Mouse (Mus musculus): ENCODE data around the gene Trdmt1. TPM values are rescaled to one million over a fixed set of nuclear protein-coding genes. Genes with fewer than 3 reads are reported as not detected.

Trdmt1 gene
- total RNA-seq, 1 experiment from 2014 or later, result 7.2 TPM

GRCm38 (mm10) chr2:13559729-13560128 lies 15.3 kb upstream of the Trdmt1 start:
- ATAC-seq (replicated peaks in 1 of 2; ENCODE audit: insufficient read depth in 1 of 2, low FRiP score in 2 of 2, low TSS enrichment in 1 of 2, low read depth in 1 of 2, poor library complexity in 2 of 2, severe bottlenecking in 2 of 2), result no peak

- no peak for ATAC-seq (replicated peaks in 1 of 2; ENCODE audit: insufficient read depth in 1 of 2, low FRiP score in 2 of 2, low TSS enrichment in 1 of 2, low read depth in 1 of 2, poor library complexity in 2 of 2, severe bottlenecking in 2 of 2)
Measured at GRCm38 (mm10) chr2:13559303-13559702, 14.8 kb upstream of the Trdmt1 start.

GRCm38 (mm10) chr2:13558607-13559262 lies 14.3 kb upstream of the Trdmt1 start:
- peak; percentile 96 to 97 for ATAC-seq (replicated peaks in 1 of 2; ENCODE audit: insufficient read depth in 1 of 2, low FRiP score in 2 of 2, low TSS enrichment in 1 of 2, low read depth in 1 of 2, poor library complexity in 2 of 2, severe bottlenecking in 2 of 2)

DNA sequence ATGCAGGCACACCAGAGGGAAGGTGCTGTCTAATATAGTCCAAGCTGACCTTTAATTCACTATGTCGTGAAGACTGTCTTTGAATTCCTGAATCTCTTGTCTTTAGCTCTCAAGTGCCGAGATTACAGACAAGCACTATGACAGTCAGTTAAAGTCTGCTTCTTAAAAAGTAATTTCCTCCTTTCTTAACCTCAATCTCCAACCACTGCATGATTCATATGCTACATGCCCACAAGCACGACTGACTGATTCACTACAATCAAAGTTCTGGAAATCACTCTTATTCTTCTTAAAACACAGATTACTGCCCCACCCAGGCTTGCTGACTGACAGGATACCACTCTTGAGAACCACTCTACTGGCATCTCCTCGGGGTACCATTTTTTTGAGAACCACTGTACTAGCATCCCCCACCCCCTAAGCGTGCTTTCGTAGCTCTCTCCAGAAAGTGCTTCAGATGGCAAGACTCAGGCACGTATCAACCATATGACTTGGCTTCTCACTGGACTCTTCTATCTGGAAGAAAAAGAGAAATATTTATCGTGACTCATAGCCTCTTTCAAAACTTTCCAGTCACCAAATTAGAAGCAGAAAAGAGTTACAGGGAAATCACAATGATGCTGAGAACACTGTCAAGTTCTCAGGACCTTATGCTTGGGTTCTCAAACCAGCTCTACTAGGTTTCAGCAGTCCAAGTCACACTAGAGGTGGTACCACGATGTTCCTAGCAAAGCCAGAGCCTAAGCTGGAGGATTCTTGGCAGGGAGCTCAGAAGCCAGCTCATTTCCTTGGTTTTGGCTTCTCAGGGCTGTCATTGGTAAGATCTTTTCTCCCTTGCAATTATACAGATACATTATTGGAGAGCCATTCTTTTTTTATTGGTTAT lies 12.9 kb upstream of the Trdmt1 start:
- ATAC-seq (replicated peaks in 1 of 2; ENCODE audit: insufficient read depth in 1 of 2, low FRiP score in 2 of 2, low TSS enrichment in 1 of 2, low read depth in 1 of 2, poor library complexity in 2 of 2, severe bottlenecking in 2 of 2), result peak; percentile 48 to 51; a peak in 2 of 4 replicates

- ATAC-seq (replicated peaks in 1 of 2; ENCODE audit: insufficient read depth in 1 of 2, low FRiP score in 2 of 2, low TSS enrichment in 1 of 2, low read depth in 1 of 2, poor library complexity in 2 of 2, severe bottlenecking in 2 of 2), result no peak
Measured at GRCm38 (mm10) chr2:13556239-13556638, 11.8 kb upstream of the Trdmt1 start.

GRCm38 (mm10) chr2:13553966-13554365 lies 9.5 kb upstream of the Trdmt1 start:
- no peak for ATAC-seq (replicated peaks in 1 of 2; ENCODE audit: insufficient read depth in 1 of 2, low FRiP score in 2 of 2, low TSS enrichment in 1 of 2, low read depth in 1 of 2, poor library complexity in 2 of 2, severe bottlenecking in 2 of 2)

DNA sequence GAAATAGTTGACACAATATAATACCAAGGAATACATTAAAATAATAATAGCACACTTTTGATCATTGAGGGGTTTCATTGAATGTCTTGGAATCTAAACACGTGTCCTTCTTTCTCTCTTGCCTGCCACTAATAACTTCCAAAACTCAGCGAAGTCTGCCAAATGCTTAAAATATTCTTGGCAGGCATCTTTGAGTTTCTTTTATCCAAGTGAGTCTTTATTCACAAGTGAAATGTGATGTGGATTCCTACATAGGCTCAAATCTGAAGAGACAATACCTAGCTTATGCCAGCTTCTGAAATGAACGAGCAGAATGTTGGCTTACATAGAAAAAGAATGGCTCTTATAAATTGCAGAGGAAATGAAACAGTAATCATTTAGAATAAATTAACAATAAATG lies 4.3 kb upstream of the Trdmt1 start:
- ATAC-seq (replicated peaks in 1 of 2; ENCODE audit: insufficient read depth in 1 of 2, low FRiP score in 2 of 2, low TSS enrichment in 1 of 2, low read depth in 1 of 2, poor library complexity in 2 of 2, severe bottlenecking in 2 of 2), result no peak

- peak; percentile 4 to 12; a peak in 2 of 4 replicates for ATAC-seq (replicated peaks in 1 of 2; ENCODE audit: insufficient read depth in 1 of 2, low FRiP score in 2 of 2, low TSS enrichment in 1 of 2, low read depth in 1 of 2, poor library complexity in 2 of 2, severe bottlenecking in 2 of 2)
Measured at GRCm38 (mm10) chr2:13543519-13544124, 846 bp downstream of the Trdmt1 start.

GRCm38 (mm10) chr2:13539860-13540259 lies 4.6 kb downstream of the Trdmt1 start:
- ATAC-seq (replicated peaks in 1 of 2; ENCODE audit: insufficient read depth in 1 of 2, low FRiP score in 2 of 2, low TSS enrichment in 1 of 2, low read depth in 1 of 2, poor library complexity in 2 of 2, severe bottlenecking in 2 of 2), result no peak

- ATAC-seq (replicated peaks in 1 of 2; ENCODE audit: insufficient read depth in 1 of 2, low FRiP score in 2 of 2, low TSS enrichment in 1 of 2, low read depth in 1 of 2, poor library complexity in 2 of 2, severe bottlenecking in 2 of 2), result no peak
Measured at GRCm38 (mm10) chr2:13538704-13539377, 5.6 kb downstream of the Trdmt1 start.

DNA sequence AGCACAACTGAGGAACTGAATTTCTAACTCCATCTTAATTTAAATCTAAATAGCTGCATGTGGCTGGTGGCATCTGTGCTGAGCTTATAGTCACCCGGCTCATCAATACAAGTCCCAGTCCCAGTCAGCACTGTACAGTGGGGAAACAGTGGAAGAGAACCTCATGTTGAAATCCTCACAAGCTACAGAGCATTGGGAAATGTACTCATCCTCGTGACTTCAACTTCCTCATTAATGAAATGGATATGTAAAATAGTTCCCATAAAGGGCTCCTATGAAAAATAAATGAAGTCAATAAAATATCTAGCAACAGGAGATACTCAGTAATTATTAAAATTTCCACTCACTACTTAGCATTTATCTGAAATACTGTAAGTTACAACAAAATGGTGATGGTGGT lies 6.2 kb downstream of the Trdmt1 start:
- peak; percentile 51 to 70; a peak in 2 of 4 replicates for ATAC-seq (replicated peaks in 1 of 2; ENCODE audit: insufficient read depth in 1 of 2, low FRiP score in 2 of 2, low TSS enrichment in 1 of 2, low read depth in 1 of 2, poor library complexity in 2 of 2, severe bottlenecking in 2 of 2)

DNA sequence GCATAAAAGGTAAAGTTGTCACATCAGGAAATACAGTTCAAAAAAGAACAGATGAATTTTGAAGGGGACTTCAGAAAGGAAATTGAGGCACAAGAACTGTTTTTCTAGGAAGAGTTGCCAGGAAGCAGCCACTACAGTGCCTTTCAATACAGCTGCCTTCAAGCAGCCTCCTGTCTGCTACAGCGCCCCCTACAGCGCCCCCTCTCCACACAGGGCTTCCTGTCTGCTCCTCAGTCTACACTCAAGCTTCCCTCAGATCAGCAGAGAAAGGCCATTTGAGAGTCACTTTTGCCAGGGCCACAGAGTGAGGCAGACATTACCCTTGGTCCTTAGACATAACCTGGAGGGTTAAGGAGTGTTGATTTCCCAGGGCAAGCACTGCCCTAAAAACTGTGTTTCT lies 6.7 kb downstream of the Trdmt1 start:
- peak; percentile 45 to 76; a peak in 3 of 4 replicates for ATAC-seq (replicated peaks in 1 of 2; ENCODE audit: insufficient read depth in 1 of 2, low FRiP score in 2 of 2, low TSS enrichment in 1 of 2, low read depth in 1 of 2, poor library complexity in 2 of 2, severe bottlenecking in 2 of 2)

DNA sequence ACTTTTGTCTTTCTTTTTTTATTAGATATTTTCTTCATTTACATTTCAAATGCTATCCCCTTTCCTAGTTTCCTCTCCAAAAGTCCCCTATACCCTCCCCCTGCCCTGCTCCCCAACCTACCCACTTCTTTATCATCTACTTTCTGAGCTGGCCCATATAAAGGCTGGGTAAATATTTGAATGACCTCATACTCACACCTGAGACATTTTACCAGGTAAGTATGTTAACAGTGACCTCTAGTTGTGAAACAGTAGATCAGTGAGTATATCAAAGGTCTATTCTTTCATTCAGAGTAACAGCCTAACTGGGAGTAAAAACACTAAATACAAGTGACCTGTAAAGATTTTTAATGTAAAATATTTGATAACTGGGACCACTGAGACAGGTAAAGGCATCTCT lies 7.7 kb downstream of the Trdmt1 start:
- no peak for ATAC-seq (replicated peaks in 1 of 2; ENCODE audit: insufficient read depth in 1 of 2, low FRiP score in 2 of 2, low TSS enrichment in 1 of 2, low read depth in 1 of 2, poor library complexity in 2 of 2, severe bottlenecking in 2 of 2)

DNA sequence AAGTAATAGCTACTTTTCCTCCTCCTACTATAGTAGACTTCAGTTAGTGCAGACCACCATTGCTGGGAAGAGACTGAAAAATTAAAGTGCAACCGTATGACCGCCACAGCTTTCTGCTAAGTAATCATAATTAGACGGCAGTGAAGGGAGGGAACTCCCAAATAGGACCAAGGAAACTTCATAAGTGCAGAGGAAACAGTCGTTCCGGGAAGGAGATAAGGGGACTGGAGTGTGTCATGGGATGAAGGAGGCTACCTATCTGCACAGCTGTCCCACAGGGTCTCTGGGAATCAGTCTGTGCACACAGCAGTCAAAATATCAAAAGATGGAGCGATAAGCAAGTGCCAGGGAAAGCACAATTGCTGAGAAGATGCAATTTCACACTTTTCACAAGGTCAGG lies 13.8 kb downstream of the Trdmt1 start:
- ATAC-seq (replicated peaks in 1 of 2; ENCODE audit: insufficient read depth in 1 of 2, low FRiP score in 2 of 2, low TSS enrichment in 1 of 2, low read depth in 1 of 2, poor library complexity in 2 of 2, severe bottlenecking in 2 of 2), result no peak

DNA sequence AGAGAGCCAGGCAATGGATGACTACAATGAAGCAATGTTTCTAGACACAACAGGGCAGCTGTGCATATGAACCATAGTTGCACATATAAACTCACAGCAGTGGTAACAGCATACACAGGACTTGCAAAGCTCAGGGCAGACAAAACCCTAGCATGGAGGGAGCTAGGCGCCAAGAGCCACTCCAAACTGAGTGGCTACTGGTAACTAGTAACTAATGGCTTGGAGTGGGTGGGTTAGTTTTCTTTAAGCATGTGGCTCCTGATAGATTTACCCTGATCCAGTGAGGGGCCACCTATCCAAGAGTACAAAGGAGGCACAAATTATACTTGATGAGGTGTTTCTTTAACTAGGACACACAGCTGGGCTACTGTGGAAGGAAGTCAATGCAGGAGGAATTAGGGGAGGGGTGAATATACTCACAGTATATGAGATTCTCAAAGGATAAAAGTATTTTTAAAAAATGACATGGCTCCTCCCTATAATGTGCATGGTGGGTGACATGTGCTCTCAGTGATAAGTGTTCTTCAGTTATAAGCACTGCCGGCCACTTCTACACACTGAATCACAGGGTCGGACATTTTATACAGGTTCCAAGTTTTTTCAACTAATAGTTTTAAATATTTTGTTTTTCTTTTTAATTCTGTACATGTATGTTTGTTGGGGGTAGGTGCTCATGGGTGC lies 15.1 kb downstream of the Trdmt1 start:
- no peak for ATAC-seq (replicated peaks in 1 of 2; ENCODE audit: insufficient read depth in 1 of 2, low FRiP score in 2 of 2, low TSS enrichment in 1 of 2, low read depth in 1 of 2, poor library complexity in 2 of 2, severe bottlenecking in 2 of 2)

GRCm38 (mm10) chr2:13527531-13527930 lies 16.9 kb downstream of the Trdmt1 start:
- ATAC-seq (replicated peaks in 1 of 2; ENCODE audit: insufficient read depth in 1 of 2, low FRiP score in 2 of 2, low TSS enrichment in 1 of 2, low read depth in 1 of 2, poor library complexity in 2 of 2, severe bottlenecking in 2 of 2), result no peak

- no peak for ATAC-seq (replicated peaks in 1 of 2; ENCODE audit: insufficient read depth in 1 of 2, low FRiP score in 2 of 2, low TSS enrichment in 1 of 2, low read depth in 1 of 2, poor library complexity in 2 of 2, severe bottlenecking in 2 of 2)
Measured at GRCm38 (mm10) chr2:13527125-13527524, 17.3 kb downstream of the Trdmt1 start.

Data from hematopoietic stem cell, adult 5-6 weeks (primary cell).